Mouse (Mus musculus) layer of hippocampus, postnatal 25 days (tissue): ENCODE measurements around the gene Hfe2. TPM values are rescaled to one million over a fixed set of nuclear protein-coding genes. Genes with fewer than 3 reads are reported as not detected.
"Not testable (repeated sequence)": the region's sequence is repeated elsewhere in the genome, so short reads cannot be mapped to it uniquely, and the experiment has no call there.

Source experiments
- DNase-seq, 2 experiments: peaks; one replicate each; pipeline ENCODE4 v3.0.0; 2022; ENCODE audit warnings: mixed read lengths in 2 of 2, low spot score in 1 of 2; ENCODE audit errors: extremely low spot score in 1 of 2
- total RNA-seq, 2 experiments: library from RNA; stranded (reverse); gene quantifications; 2 replicates each; pipeline ENCODE4 v1.2.3; 2021

Hfe2 gene
- total RNA-seq, 2 experiments from 2014 or later: 0.12 TPM; not detected in 1

DNA sequence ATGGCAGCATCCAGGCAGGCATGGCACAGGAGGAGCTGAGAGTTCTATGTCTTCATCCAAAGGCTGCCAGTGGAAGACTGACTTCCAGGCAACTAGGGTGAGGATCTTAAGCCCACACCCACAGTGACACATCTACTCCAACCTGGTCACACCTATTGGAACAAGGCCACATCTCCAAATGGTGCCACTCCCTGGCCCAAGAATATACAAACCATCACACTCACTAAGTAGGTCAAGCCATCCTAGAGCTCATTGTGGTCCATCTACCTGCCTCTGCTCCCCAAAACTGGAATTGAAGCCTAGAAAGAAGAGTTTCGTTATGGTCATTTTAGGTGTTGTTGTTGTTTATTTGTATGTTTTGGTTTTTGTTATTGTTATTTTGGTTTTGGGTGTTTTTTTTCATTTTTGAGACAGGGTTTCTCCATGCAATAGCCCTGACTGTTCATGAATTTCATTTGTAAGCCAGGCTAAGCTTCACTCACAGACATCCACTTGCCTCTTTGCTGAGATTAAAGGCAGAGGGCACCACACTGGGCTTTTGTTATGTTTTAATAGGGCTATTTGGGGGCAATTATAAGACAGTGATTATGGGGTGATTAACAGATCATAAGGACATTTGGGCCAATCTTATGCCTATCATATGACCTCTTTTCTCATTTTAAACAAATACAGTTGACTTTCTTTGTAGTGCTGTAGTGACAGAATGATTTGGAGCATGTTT, 29.3 kb upstream of the Hfe2 start:
- DNase-seq: no peak

DNA sequence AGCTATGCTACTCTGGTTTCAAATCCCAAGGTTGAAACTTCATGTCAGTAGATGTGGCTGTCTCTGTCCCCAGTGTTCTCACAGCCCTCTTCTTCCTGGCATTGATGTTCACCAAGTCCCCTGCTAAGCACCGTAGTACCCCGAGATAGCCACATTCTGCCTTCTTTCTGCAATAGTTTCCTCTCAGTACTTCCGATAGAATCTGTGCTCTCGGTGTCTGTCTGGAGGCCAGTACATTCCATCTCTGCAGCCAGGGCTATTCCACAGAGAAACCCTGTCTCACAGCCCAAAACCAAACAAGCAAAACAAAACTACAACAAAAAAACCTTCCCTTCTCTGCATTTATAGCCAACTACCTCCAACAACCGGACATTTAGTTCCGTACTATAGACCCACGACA, 28.8 kb upstream of the Hfe2 start:
- no peak for DNase-seq

DNA sequence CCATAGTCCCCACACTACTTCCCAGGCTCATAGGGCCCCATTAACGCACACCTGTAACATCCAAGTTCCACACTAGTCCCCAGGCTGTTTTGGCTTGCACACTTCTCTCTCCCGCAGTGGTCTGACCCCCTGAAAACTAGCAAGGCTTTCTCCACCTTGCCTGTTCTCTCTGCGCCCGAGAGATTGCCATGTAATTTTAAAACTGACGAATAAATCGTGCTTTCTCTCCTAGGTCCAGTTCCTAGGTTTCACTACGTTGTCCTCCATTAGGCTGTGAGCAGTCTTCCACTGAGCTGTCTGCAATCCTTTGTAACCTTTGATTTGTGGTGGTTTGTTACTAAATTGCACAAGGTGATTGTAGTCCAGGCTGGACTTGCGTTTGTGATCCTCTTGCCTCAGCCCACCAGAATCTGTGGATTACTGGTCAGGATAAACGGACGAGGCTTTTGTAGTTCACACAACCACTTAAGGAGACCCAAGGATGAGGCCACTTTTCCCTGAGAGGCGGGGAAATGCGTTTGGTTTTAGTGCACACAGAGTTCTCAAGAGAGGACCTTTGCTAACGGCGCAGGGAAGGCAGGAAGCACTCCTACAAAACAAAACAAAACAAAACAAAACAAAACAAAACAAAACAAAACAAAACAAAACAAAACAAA, 28.2 kb upstream of the Hfe2 start:
- not testable (repeated sequence) for DNase-seq

DNA sequence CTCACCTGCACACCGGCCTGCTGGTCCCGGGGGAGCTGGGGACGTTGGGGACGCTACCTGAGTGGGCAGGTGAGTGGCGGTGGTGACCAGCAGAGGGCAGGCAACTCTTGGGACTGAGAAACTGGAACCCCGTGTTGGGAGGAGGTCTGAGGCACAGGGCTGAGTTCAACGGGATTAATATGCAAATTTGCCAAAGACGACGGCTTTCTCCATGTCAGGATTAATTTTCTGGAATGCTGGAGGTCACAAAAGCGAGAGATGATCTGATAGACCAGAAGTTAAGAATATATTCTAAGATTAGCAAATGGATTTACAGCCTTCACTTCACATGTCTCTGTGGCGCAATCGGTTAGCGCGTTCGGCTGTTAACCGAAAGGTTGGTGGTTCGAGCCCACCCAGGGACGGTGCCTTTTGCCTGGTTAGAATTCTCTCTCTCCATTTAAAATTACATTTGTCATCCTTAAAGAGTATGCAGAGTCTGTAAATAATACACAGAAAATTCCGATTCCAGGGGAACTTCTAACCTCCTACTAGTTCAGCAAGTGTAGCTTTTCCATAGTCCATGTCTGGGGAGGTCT, 27.4 kb upstream of the Hfe2 start:
- DNase-seq: peak; percentile 81 to 88

DNA sequence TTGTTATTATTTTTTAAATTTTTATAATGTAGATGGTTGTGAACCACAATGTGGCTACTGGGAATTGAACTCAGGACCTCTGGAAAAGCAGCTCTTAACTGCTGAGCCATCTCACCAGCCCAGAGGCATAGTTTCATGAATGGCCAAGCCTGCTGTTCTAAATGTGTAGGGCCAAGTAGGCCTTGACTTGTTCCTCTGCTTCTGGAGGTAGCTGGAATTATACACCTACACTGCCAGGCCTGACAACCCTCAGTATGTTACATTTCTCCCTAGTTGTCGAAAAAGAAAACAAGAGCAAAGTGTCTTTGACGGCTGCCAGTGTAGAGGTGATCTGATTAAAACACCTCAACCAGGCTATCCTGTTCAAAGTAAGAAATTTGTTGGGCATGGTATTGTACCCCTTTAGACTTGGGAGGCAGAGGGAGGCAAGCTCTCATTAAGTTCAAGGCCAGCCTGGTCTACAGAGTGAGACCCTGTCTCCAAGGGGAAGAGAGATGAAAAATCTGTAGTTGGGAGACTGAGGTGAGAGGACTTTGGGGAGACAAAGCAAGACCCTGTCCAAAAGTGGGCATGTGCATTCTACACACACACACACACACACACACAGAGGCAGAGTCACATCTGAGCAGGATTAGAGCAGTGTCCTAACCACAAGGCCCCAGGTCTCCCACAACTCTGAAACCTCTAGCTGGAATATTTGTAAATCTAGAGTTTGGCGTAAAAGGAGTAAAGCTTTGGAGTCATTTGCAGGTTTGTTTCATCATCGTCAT, 26.3 kb upstream of the Hfe2 start:
- no peak for DNase-seq

DNA sequence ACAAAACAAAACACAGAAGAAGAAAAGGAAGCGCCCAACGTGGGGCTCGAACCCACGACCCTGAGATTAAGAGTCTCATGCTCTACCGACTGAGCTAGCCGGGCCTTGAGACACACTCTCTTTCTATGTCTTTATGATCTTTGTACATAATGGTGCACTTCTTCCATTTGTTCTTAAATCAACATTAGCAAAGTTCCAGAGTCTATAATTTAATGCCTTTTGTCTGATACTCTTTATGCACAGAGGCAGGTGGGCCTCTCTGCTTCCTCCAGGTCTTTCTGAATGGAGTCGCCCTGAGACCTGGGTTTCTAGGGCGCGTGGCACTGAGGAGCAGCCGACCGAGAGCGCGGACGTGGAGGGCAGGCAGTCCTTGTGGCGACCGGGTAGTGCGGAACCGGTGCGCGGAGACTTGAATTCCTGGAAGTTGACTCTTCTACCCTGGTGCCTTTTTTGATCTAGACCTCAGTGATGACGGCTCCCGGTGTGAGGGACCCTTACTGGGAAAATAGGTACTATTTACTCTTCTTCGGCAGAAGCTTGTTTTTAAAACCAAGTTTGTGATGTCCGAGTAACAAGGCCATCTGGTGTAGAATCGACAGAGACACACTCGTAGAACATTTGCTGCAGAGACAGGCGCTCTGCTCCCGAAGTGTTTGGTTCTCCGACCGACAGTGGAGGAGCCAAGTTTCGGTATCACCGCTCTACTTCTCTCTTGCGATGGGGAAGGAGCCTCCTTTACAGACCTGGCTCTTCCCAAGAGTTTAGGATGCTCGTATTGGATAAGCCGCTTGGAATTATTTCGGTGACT, 25.3 kb upstream of the Hfe2 start:
- peak; percentile 73 to 78 for DNase-seq

DNA sequence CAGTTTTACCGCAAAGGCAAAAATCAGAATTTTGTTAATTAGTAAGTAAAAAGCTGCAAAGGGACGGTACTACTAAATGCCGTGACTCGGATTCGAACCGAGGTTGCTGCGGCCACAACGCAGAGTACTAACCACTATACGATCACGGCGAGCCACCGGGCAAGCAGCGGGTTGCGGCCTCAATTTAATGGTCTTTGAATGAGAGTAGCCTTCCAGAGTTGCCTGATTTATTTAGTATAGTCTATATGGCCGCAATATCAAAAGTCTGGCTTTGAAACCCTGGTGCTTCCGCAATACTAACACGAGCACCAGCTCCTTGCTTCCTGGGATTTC, 24.7 kb upstream of the Hfe2 start:
- DNase-seq: peak; percentile 97

DNA sequence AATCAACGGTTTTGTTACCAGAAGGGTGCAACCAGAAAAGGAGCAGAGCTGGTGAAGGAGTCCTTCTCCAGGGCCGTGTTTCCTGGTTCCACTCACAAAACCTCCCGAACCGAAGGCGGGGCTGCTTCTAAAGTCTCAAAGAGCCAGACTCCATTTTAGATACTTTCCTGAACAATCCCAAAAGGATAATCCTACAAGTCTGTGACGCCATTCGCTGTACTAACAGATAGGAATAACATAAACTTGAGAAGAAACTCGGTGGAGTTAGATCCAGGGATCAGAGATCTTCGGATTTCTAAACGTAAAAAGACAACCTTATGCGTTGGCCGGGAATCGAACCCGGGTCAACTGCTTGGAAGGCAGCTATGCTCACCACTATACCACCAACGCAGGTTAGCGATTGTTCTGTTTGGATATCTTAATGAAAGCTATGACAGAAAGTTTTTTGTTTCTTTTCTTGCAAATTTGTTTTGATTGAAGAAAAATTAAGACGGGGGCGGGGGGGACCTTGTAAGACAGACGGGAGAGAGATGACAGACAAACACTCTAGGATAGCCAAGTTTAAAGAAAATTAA, 24.2 kb upstream of the Hfe2 start:
- DNase-seq: peak; percentile 75 to 91

DNA sequence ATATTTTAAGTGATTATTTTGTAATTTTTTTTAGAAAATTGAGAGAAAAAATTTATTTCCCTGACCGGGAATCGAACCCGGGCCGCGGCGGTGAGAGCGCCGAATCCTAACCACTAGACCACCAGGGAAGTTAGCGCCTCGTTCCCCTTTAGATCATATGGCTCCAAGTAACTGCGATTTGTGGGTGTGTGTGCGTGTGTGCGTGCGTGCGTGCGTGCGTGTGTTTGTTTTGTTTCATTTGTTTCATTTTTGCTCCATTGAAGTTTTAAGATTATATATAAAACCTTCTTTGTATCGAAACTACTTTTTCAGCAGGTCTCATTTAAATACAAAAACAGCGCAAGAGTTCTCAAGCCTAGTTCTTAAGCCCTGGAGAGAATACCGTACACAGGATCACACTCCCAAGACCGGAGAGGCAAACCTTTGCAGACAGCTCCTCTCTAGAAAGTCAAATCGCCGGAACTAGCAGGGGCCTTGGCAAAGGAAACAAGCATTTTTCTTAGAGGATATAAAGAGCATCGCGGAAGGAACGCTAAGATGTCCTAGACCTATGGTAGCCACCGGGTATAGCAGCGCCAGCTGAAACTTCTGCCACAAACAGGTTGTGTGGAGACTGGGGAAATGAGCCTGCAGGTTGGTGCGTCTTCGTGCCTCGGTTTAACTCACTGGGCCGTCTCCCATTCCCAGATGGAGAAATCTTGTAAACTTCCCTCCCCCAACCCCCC, 23.4 kb upstream of the Hfe2 start:
- peak; percentile 94 to 96 for DNase-seq

DNA sequence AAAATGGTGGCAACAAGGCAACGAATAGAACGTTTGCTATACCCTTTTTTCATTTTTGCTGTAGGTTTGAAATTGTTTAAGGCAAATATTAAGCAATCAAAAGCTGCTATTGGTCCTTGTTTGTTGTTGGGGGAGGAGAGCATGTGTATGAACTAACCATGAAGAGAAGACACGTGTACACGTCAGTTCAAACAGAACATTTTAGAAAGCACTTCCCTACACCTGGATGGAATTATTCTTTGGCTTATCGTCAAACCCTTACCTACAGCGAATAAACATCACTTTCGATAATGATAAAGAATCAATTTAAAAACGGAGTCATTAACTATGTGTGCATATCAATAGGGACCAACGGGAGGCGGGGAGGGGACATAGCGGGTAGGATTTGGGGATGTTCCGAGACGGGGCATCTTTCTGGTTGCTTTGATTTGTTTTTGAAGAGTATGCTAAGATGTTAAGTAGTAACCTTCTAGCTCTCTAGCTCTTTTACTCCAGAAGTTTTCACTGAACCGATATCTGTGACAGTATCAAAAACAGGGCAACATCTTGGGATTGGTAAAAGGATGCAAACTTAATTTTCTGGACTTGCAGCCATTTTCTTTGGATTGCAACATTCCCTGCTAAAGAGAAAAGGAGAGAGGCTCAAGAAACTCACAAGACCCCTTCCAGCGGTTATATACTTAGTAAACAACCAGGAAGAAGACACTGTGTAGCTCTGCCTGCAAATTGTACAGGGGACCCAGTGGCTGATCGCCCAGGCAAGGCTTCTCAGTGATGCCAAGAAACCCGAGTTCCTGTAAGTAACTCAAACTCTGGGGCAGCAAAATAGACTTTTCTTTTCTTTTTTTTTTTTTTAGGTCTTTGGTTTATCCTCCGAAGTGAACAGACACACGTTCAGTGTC, 22.5 kb upstream of the Hfe2 start:
- DNase-seq: no peak

DNA sequence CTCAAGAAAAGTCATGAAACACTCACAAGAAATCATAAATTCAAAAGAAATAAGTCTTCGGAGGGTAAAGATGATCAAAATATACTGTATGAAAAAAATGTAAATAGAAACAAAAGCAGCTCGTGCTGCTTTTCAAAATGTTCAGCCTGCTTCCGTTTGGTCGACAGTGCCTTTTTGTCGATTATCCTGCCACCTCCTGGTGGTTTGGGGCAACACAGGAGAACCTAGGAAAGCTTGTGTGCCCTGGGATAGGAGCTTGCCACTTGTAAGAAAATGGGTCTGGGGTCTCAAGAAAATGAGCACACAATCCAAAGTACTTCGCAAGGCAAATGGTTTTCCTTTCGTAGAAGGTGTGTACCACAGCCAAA, 21.9 kb upstream of the Hfe2 start:
- DNase-seq: peak in 1 of 2 experiments; percentile 75

DNA sequence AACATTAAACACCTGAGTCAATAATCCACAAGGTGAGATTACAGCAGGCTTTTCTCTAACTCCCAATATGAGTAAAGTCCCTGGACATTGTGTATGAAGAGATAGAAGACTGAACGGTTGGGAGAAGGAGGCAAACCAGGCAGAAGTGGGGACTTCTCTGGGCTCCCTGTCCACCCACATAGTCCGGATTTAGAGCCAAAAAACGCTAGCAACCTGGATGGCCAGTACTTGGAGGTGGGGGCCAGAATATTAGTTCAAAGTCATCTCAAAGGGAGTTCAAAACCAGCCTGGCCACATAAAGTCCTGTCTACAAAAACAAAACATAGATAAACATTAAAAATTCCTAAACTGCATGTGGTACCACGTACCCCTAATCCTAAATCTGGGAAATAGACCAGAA, 21.0 kb upstream of the Hfe2 start:
- DNase-seq: no peak

DNA sequence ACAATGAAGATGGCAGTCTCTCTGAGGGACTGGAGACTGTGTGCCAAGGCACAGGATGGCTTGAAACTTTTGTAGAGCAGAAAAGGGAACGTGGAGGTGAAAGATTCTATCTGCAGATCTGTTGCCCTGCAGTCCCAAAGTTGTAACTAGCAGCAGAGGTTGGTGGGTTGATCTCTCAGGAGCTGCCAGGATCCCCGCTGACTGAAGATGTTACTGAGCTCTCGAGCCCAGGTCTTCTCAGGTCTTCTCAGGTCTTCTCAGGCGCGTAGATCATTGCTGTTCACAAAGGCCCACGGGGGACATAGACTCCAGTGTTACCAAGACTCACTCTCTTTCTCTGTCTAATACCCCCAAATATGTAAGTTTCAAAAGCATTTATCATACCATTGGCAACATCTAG, 20.0 kb upstream of the Hfe2 start:
- no peak for DNase-seq

DNA sequence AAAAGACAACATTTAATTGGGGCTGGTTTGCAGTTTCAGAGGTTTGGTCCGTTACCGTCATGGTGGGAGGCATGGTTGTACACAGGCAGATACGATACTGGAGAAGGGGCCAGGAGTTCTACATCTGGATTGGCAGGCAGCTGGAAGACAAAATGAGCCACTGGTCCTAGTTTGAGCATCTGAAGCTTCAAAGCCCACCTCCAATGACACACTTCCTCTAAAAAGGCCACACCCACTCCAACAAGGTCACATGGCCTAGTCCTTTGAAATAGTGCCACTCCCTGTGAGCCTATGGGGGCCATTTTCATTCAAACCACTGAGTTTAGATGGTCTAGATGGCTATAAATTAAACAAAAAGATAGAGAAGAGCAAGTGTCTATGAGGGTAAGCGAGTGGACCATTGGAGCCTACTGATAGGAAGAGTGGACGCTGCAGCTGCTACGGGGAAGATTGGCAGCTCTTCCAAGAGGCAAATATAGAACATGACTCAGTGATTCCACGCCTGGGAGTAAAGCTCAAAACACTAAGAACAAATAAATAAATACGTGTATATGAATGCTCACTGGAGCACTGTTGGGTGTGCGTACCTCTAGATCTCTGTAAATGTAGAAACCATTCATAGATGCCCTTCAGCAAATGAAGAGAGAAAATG, 18.4 kb upstream of the Hfe2 start:
- no peak for DNase-seq

DNA sequence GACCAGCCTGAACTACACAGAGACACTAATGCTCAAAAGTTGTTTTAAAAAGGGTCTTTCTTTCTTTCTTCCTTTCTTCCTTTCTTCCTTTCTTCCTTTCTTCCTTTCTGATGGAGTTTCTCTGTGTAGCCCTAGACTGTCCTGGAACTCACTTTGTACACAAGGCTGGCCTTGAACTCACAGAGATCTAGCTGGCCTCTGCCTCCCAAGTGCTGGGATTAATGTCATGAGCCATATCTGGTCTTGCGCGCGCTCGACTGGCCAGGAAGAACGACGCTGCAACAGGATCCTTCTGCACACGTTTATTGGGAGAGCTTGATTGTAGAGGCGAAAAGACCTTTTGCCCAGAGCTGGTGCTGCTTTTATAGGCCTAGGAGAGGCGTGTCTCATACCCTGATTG, 17.0 kb upstream of the Hfe2 start:
- not testable (repeated sequence) for DNase-seq

DNA sequence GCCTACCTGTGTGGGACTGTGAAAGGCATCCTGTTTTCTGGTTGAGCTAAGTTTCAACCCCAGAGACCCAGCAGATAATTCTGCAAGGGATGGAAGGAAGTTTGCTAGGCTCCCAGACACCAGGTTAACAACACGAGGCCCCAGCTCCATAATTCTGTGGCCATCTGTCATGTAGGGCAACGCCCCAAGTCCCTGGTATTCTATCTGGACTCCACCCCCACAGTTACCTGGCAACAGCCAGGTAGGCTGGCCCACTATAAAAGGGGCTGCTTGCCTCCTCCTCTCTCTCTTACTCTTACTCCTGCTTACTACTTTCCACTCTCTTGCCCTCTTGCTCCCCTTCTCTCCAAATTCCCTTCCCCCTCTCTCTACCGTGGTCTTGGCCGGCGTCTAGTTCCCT, 4.8 kb upstream of the Hfe2 start:
- no peak for DNase-seq

DNA sequence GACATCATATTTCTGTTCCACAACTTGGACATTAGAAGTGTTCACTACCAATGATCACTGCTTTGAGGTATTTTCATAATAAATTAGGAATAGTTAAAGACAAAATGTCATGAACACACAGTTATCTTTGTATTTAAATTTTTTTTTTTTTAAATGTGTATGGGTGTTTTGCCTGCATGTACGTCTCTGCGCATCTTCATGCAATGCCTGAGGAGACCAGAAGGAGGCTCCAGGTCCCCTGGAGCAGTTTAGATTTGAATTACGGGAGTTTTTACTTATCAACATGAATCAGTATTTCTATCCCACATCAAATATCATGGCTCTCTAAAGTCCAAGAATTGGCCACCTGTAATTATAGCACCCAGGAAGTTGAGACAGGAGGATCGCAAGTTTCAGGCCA, 2.8 kb upstream of the Hfe2 start:
- DNase-seq: no peak
